Mouse (Mus musculus) brain, embryonic 14.5 days (tissue): ENCODE measurements around the gene Trpm2. TPM values are rescaled to one million over a fixed set of nuclear protein-coding genes. Genes with fewer than 3 reads are reported as not detected.

Source experiments
- DNase-seq: peaks from one replicate; pipeline ENCODE4 v3.0.0-alpha.2; 2011; ENCODE audit warnings: low read depth
- CTCF ChIP-seq: fragments of 200-500 bp; IDR thresholded peaks from 2 replicates; pipeline ENCODE4 v1.5.1; 2012; ENCODE audit warnings: inconsistent platforms, mild to moderate bottlenecking, moderate library complexity, borderline replicate concordance; ENCODE audit not compliant: insufficient read depth, insufficient read length; ENCODE audit errors: extremely low read depth
- POLR2A ChIP-seq: fragments of 200-500 bp; IDR thresholded peaks from 2 replicates; pipeline ENCODE4 v1.6.1; 2012; ENCODE audit warnings: mild to moderate bottlenecking, inconsistent platforms, borderline replicate concordance; ENCODE audit not compliant: poor library complexity, insufficient read depth, insufficient read length, severe bottlenecking; ENCODE audit errors: extremely low read depth
- polyA plus RNA-seq: library from polyadenylated mRNA; depleted of rRNA; stranded (reverse); fragments of >200 nt; gene quantifications from 2 replicates; pipeline ENCODE4 v1.2.3, GENCODE M21; 2012; rRNA removed

Trpm2 gene
- polyA plus RNA-seq, 1 experiment = 6.3 TPM

DNA sequence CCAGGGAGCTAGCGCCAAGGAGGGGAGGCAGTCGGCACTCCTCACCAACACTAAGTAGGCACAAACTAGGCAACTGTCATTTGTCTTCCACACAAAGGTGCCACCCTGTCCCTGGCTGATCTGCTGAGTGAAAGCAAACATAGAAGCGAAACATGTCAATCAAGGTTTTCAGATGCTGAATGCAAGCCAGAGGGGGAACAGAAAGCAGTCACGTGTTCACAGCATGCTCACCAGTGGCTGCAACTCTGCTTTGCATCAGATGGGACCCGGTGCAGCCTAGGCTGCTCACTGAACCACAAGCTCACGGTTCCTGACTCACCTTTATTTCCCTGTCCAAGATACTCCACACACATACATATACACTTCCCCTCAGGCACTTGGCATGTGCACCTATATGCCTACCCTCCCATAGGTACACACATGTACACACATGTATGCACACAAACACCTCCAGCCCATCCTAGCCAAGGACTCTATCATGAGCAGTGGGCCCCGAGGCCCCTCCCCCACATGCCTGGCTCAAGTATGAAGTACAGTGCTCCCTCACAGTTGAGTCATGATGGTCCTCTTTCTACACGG is 79.3 kb downstream of the Trpm2 start:
- TF ChIP-seq CTCF = no peak
- TF ChIP-seq POLR2A = no peak
- DNase-seq = no peak

DNA sequence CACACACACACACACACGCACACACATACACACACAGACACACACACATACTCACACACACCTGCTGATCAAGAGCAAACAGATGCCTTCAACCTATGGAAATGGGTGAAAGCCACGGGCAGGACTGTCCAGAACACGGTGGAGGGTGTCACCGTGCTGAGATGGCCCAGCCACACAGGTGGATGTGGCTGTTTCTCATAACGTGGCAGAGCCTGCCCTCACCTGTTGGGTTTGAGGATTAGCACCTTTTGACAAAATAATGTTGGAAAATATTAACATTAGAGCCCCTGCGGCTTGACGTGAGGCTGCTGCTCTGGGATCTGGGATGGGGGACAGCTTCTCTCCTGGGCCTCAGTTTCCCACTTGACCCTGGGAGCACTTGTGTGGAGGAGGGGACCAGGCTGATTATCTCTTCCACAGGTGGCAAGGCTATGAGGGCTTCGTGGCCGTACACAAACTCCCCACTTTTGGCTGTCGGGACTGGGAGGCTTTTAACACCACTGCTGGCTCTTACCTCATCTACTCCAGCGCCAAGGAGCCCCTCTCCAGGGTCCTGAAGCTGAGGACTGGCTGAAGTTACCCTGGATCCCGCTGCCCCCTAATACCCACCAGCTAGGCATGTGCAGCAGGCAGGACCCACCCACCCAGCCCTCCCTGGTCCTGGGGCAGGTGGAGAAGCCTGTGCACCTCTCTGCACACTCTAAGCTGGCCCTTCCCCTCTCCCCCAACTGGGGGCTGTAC is 84.2 kb downstream of the Trpm2 start:
- TF ChIP-seq POLR2A = no peak
- peak; percentile 33; the same call in 1 of the 2 replicates for TF ChIP-seq CTCF
- no peak for DNase-seq

DNA sequence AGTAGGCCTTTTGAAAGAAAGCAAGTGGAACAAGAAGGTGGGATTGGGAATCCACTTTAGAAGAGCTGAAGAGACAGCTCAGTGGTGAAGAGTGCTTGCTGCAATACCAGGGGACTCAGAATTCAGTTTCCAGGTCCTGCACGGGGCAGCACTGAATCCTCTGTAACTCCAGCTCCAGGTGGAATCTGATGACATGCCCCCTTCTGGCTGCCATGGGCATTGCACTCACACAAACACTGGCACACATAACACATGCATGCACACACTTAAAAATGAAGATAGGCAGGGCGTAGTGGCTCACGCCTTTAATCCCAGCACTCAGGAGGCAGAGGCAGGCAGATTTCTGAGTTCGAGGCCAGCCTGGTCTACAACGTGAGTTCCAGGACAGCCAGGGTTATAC is 87.8 kb downstream of the Trpm2 start:
- TF ChIP-seq POLR2A (no peak), CTCF (peak; percentile 29; the same call in 1 of the 2 replicates)
- no peak for DNase-seq

- DNase-seq = no peak
- TF ChIP-seq CTCF = no peak
- no peak for TF ChIP-seq POLR2A
Observed at GRCm38 (mm10) chr10:77880305-77880704, 90.1 kb downstream of the Trpm2 start.

DNA sequence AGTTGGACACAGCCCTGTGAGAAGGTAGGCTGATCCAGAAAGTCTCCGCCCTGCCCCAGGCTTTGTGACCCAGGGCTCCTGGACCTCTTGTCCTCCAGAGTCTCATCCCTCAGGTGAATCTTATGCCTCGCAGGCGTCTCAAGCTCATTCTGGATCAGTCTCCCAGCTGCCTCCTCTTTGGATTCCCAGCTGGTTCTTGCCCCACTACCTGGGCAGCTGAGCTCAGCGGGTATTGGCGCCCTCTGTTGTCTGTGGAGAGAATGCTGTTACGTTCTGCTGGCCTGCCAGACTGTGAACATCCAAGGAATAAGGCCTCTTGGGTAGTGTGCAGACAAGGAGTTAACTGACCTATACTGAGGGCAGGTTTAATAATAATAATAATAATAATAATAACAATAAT is 91.4 kb downstream of the Trpm2 start:
- no peak for DNase-seq
- TF ChIP-seq POLR2A = no peak
- TF ChIP-seq CTCF = peak; percentile 48; the same call in 1 of the 2 replicates

DNA sequence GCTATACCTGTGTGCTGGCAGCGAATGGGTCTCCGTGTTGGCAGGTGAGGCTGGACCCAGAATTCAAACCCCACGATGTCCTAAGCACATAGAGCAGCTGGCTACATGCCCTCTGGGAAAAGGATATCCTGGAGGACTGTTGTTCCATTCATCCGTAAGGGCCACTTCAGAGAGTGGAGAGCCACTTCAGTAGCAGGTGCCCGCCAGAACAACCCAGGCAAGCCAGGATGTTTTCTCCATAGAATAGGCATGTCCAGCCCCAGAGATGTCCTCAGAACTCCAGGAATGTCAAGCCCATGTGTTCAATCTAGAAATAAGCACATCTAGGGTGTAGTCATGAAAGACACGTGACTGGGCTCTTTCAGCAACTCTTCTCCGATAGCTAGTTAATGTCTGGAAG is 100.7 kb downstream of the Trpm2 start:
- TF ChIP-seq CTCF (no peak), POLR2A (no peak)
- DNase-seq = no peak

DNA sequence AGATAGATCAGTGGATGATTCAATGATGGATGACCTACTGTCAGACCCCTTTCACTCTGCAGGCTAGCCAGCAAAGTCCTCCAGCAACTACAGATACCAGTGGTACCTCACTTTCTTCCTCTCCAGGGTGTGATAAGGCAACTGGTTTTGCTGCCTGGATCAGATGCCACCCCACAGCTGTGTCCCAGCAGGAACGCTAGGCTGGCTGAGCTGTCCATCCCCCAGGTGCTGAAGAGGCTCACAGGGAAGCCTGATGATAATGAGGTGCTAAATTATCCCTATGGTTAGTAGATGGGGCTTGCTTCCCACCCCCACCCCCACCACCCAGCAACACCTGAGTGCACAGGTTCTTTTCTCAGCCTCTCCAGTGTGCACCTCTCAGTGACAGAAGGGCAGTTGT is 102.8 kb downstream of the Trpm2 start:
- TF ChIP-seq POLR2A = no peak
- TF ChIP-seq CTCF = no peak
- DNase-seq = no peak

DNA sequence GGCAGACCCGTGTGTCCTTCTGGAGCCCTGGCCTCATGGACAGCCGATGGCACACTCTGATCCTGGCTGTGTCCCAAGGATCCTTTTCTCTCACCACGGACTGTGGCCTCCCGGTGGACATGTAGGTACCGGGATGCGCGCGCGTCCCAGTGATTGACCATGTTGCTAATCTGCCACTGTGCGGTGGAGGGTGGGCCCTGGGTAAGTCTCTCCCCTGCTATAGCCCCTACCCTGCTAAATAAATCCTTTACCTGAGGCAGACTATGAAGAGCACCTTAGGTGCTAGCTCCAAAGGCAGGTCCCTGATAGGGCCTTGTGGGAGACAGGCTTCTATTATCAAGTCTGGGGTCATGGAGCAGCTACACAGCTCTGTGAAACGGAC is 105.6 kb downstream of the Trpm2 start:
- TF ChIP-seq POLR2A = no peak
- TF ChIP-seq CTCF = no peak
- DNase-seq = no peak

DNA sequence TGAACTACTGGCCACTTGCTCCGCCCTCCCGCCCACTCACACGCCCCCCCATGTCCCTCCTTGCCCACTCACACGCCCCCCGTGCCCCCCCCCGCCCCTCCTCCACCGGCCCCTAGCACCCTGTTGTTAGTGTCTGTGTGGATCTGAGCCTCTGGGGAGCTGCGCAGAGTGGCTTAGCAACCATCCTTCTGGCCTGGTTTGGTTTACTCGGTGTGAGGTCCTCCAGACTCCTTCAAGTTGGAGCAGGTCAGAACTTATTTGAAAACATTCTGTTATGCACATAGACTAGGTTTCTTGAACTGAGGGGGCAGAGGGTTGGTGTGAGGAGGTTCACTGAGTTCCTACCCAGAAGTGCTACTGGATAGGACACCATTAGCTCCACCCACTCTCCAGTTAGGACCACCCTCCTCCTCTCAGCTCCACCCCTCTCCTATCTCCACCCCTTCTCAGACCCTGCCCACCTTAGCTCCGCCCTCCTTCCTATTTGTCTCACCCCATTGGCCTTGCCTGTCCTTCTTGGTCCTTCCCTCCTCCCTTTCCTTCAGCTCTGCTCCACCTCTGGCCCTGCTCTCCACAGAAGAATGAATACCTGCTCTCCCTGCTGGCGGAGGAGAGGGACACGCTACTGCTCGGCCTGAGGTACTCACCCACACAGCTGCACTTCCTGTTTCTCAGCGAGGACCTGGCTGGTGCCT is 106.1 kb downstream of the Trpm2 start:
- DNase-seq = peak; percentile 55

GRCm38 (mm10) chr10:77861675-77862074 is 108.7 kb downstream of the Trpm2 start, which contains the start of gene Gm3285:
Gene Gm3285 (plus strand): TSS chr10:77861975.
- DNase-seq = no peak
- TF ChIP-seq POLR2A (no peak), CTCF (no peak)

More for the DNA sequence above, 106.1 kb downstream of the Trpm2 start:
- TF ChIP-seq CTCF (no peak), POLR2A (no peak)

Other genes starting within 250 kb of the Trpm2 start
- gene Krtap12-1, start 250.0 kb downstream of the Trpm2 start, polyA plus RNA-seq = not detected in 2 replicates
- gene Gm10100, start 244.1 kb downstream of the Trpm2 start, polyA plus RNA-seq = not detected in 2 replicates
- not detected in 2 replicates for gene Gm18596, start 227.9 kb downstream of the Trpm2 start, polyA plus RNA-seq
- gene Gm9736, start 219.2 kb downstream of the Trpm2 start, polyA plus RNA-seq = not detected in 2 replicates
- not detected in 2 replicates for gene Gm3233, start 210.9 kb downstream of the Trpm2 start, polyA plus RNA-seq
- not detected in 2 replicates for gene Gm3238, start 199.2 kb downstream of the Trpm2 start, polyA plus RNA-seq
- not detected in 2 replicates for gene Gm7138, start 193.6 kb downstream of the Trpm2 start, polyA plus RNA-seq
- not detected in 2 replicates for gene Gm3250, start 188.0 kb downstream of the Trpm2 start, polyA plus RNA-seq
- gene Gm7137, start 182.4 kb downstream of the Trpm2 start, polyA plus RNA-seq = not detected in 2 replicates
- not detected in 2 replicates for gene Gm9639, start 175.5 kb downstream of the Trpm2 start, polyA plus RNA-seq
- not detected in 2 replicates for gene Gm19668, start 171.4 kb downstream of the Trpm2 start, polyA plus RNA-seq
- gene Gm9507, start 158.7 kb downstream of the Trpm2 start, polyA plus RNA-seq = not detected in 2 replicates
- 0.14 TPM in 1 of 2 replicates, not detected in the other for gene Gm2696, start 155.9 kb downstream of the Trpm2 start, polyA plus RNA-seq
- gene Krtap10-4, start 143.5 kb downstream of the Trpm2 start, polyA plus RNA-seq = not detected in 2 replicates
- not detected in 2 replicates for gene Krtap10-10, start 134.6 kb downstream of the Trpm2 start, polyA plus RNA-seq
- not detected in 2 replicates for gene Gm36176, start 123.8 kb downstream of the Trpm2 start, polyA plus RNA-seq
- gene Gm10318, start 117.7 kb downstream of the Trpm2 start, polyA plus RNA-seq = 0.10 TPM in 1 of 2 replicates, not detected in the other
- gene Gm3285, start 108.6 kb downstream of the Trpm2 start, polyA plus RNA-seq = not detected in 2 replicates
- gene Lrrc3, start 68.0 kb downstream of the Trpm2 start, polyA plus RNA-seq = 9.5 and 15.3 TPM in 2 replicates
- gene 1810043G02Rik, start 8.0 kb upstream of the Trpm2 start, polyA plus RNA-seq = 54.5 and 68.2 TPM in 2 replicates
- gene Pfkl, start 39.5 kb upstream of the Trpm2 start, polyA plus RNA-seq = 146 and 161 TPM in 2 replicates
- gene Dnmt3l, start 71.4 kb upstream of the Trpm2 start, polyA plus RNA-seq = not detected in 2 replicates
- gene Aire, start 73.0 kb upstream of the Trpm2 start, polyA plus RNA-seq = 0.55 and 0.74 TPM in 2 replicates
- 1.2 and 1.3 TPM in 2 replicates for gene Icosl, start 98.7 kb upstream of the Trpm2 start, polyA plus RNA-seq
- 60.2 and 75.5 TPM in 2 replicates for gene D10Jhu81e, start 199.2 kb upstream of the Trpm2 start, polyA plus RNA-seq
- 18.7 and 19.6 TPM in 2 replicates for gene Pwp2, start 214.6 kb upstream of the Trpm2 start, polyA plus RNA-seq